Mouse (Mus musculus) testis, adult 2 months (tissue): ENCODE results near the gene Frmd5.

ENCODE experiments used
- CTCF ChIP-seq: fragments of 200-500 bp; IDR thresholded peaks from 2 replicates; pipeline ENCODE4 v1.5.1; 2012; ENCODE audit warnings: low read depth, mild to moderate bottlenecking, inconsistent platforms, low read length, moderate library complexity; ENCODE audit not compliant: control insufficient read depth, insufficient read depth, insufficient replicate concordance
- POLR2A ChIP-seq: fragments of 200-500 bp; IDR thresholded peaks from 2 replicates; pipeline ENCODE4 v1.6.1; 2012; ENCODE audit warnings: low read depth, mild to moderate bottlenecking, inconsistent platforms, low read length, moderate library complexity; ENCODE audit not compliant: control insufficient read depth

DNA sequence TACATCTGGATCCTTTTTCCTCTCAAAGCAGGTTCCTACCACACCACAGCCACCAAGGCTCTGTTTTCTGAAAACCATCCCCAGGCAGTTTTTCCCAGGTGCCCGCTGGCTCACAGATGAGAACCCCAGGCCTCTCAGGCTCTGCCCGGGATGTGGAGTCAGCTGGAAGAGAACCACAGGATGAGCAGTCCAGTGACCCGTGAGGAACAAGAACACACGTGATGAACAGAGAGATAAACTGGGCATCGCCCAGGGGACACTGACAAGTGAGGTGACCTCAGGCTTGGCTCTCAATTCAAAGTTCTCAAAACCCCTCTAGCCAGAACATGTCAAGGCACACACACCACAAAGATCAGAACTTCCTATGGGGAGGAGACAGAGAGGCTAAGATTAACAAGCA lies 176.6 kb downstream of the Frmd5 start:
- no peak for TF ChIP-seq CTCF
- TF ChIP-seq POLR2A, result no peak
